Mouse (Mus musculus) midbrain, embryonic 12.5 days (tissue): ENCODE data around the gene Rnf216. TPM values are rescaled to one million over a fixed set of nuclear protein-coding genes. Genes with fewer than 3 reads are reported as not detected.
A peak's percentile ranks its signal among the peaks of the same experiment; 100 is the strongest.

Experiments used
- ATAC-seq: fragments of 200-750 bp; cut with Nextera tagmentation; 2 replicates; pipeline ENCODE4 v1.8.0; 2017; ENCODE audit warnings: low read depth, moderate TSS enrichment, moderate library complexity; ENCODE audit not compliant: low FRiP score
- H3K27ac ChIP-seq: fragments of 300-500 bp; sonication (generic); replicated peaks from 2 replicates; pipeline ENCODE4 v1.5.1; 2016; ENCODE audit warnings: mild to moderate bottlenecking
- H3K27me3 ChIP-seq: fragments of 300-500 bp; sonication (generic); 2 replicates; pipeline ENCODE4 v1.6.1; 2016; ENCODE audit warnings: mild to moderate bottlenecking
- H3K36me3 ChIP-seq: fragments of 300-500 bp; sonication (generic); 2 replicates; pipeline ENCODE4 v1.6.1; 2016
- H3K4me1 ChIP-seq: fragments of 300-500 bp; sonication (generic); 2 replicates; pipeline ENCODE4 v1.6.1; 2016
- H3K4me2 ChIP-seq: fragments of 300-500 bp; sonication (generic); replicated peaks from 2 replicates; pipeline ENCODE4 v1.6.1; 2016; ENCODE audit warnings: mild to moderate bottlenecking, moderate library complexity
- H3K4me3 ChIP-seq: fragments of 300-500 bp; sonication (generic); 2 replicates; pipeline ENCODE4 v1.5.1; 2016; ENCODE audit warnings: mild to moderate bottlenecking
- H3K9ac ChIP-seq: fragments of 300-500 bp; sonication (generic); replicated peaks from 2 replicates; pipeline ENCODE4 v1.6.1; 2016; ENCODE audit warnings: mild to moderate bottlenecking, moderate library complexity
- H3K9me3 ChIP-seq: fragments of 300-500 bp; sonication (generic); 2 replicates; pipeline ENCODE4 v1.6.1; 2016; ENCODE audit warnings: mild to moderate bottlenecking
- WGBS: fragments of 180-500 bp; shearing (Covaris S2); methylation state at CpG from one replicate; pipeline ENCODE4 v1.1.7; 2016; 5-methylcytosine and 5-hydroxymethylcytosine counted together
- polyA plus RNA-seq: library from polyadenylated mRNA; unstranded; fragments of >200 nt; fragmentation: Nextera tagmentation; extraction: Ambion mirVana; gene quantifications from 2 replicates; pipeline ENCODE4 v1.2.1, GENCODE M21; 2016

Gene Rnf216
- polyA plus RNA-seq, 1 experiment from 2014 or later: 51.1 TPM

DNA sequence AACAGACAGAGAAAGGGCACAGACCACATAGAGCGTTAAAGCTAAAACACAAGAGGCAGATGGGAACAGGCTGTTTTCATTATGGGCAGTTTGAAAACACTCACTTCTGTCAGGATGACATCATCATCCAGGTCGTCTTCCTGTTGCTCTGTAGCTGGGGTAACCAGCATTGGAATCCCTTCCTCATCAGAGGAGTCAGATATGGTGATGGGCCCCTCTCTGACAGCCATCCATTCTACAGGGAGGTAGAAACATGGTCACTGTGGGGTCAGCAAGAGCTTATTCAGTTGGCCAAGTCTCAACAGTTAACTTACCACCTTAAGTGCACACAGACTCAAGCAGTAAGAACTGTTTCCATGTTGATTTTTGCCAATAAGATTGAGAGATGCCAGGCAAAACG lies 19.9 kb downstream of the Rnf216 start:
- Histone ChIP-seq H3K4me3 (no peak overlapping the region), H3K9ac (no peak overlapping the region), H3K36me3 (peaks cover 45% of the 10 kb centered on the region), H3K9me3 (no peaks in the 10 kb centered on the region), H3K4me1 (no peaks in the 10 kb centered on the region), H3K27me3 (no peaks in the 10 kb centered on the region), H3K27ac (no peak overlapping the region), H3K4me2 (no peak overlapping the region)
- WGBS: 65% methylated on average over 3 of the region's 3 CpGs
- ATAC-seq: no peak

DNA sequence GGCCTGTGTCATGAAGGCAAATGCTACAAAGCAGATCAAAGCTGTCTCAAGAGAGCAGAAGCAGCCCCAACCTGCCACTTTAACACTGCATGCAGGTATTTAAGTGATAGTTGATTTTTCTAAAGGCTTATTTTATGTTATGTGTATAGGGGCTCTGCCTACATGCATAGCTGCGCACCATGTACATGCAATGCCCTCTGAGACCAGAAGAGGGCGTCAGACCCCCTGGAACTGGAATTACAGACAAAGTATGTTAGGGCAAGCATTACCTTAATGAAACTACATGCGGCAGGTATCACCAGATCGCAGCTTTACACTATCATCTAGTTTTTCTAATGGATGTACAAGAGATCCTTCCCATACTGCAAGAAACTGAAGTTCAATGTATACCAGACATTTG lies 27.9 kb downstream of the Rnf216 start:
- WGBS: 69% methylated on average over 4 of the region's 4 CpGs
- Histone ChIP-seq H3K4me2 (no peak overlapping the region), H3K36me3 (peaks cover 80% of the 10 kb centered on the region)

DNA sequence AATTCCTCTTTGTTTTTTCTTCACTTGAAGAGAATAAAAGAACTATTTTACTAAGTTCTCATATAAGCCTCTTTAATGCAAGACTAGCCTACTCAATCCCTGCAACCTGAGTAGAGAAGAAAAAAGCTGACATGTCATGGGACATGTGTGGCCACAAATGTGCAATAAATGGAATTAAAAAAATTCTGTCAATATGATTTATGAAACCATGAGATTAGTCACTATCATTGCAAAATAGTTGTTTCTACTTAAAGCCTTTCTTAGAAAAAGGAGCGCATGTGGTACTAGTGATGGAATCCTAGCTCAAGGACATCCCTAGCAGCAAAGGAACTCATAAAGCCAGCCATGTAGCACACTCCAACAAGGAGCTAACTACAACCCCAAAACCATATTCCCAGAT lies 33.0 kb downstream of the Rnf216 start:
- Histone ChIP-seq H3K9ac (no peak overlapping the region), H3K27me3 (no peaks in the 10 kb centered on the region), H3K27ac (no peak overlapping the region), H3K4me3 (no peak overlapping the region), H3K4me1 (no peaks in the 10 kb centered on the region), H3K9me3 (no peaks in the 10 kb centered on the region), H3K36me3 (peaks cover 86% of the 10 kb centered on the region), H3K4me2 (no peak overlapping the region)
- ATAC-seq: no peak
- WGBS: 100% methylated on average over 1 of the region's 1 CpGs

More for the DNA sequence above, 27.9 kb downstream of the Rnf216 start:
- Histone ChIP-seq H3K27me3 (no peaks in the 10 kb centered on the region), H3K4me3 (no peak overlapping the region), H3K9me3 (no peaks in the 10 kb centered on the region), H3K27ac (no peak overlapping the region), H3K9ac (no peak overlapping the region), H3K4me1 (no peaks in the 10 kb centered on the region)
- ATAC-seq: no peak

DNA sequence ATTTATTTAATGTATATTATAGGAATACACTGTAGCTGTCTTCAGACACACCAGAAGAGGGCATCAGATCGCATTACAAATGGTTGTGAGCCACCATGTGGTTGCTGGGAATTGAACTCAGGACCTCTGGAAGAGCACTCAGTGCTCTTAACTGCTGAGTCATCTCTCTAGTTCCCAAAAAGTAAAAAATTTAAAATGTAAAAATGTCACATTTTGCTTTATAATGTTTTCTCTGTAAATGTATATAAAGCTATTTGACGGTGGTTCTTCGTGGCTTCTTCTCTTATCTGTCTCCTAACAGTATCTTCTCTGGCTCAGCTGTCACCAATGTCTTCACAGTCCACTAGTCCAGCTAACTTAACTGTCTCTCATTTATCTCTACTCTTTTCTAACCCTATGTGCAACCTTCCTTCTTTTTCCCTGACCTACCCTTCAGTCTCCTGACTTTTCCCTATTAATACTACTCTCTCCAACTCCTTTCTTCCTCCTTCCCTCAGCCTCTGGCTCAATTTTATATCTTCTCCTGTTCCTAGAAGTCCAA lies 36.1 kb downstream of the Rnf216 start:
- Histone ChIP-seq H3K36me3 (peaks cover 79% of the 10 kb centered on the region), H3K9ac (no peak overlapping the region), H3K27ac (no peak overlapping the region), H3K9me3 (no peaks in the 10 kb centered on the region), H3K4me1 (no peaks in the 10 kb centered on the region), H3K27me3 (no peaks in the 10 kb centered on the region), H3K4me2 (no peak overlapping the region), H3K4me3 (no peak overlapping the region)
- ATAC-seq: no peak
- 97% methylated on average over 3 of the region's 3 CpGs for WGBS

DNA sequence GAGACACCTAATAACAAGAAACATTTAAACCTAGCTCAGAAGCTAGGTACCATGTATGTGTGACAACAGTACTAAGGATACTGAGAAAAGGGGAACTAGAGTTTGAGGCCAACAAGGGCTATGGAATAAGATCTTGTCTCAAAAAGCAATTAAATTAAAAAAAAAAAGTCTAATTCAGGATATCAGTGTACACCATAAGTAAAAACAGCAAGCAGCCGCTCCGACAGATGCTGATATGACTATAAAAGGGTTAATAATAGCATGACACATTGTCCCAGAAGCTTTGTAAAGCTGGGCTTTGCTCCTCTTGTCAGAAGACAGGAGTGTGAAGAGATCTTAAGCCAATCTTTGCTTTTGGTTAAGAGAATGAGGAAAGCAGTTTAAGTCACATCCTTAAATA lies 36.8 kb downstream of the Rnf216 start:
- H3K36me3 ChIP-seq: peaks cover 77% of the 10 kb centered on the region
- H3K4me1 ChIP-seq: no peaks in the 10 kb centered on the region

DNA sequence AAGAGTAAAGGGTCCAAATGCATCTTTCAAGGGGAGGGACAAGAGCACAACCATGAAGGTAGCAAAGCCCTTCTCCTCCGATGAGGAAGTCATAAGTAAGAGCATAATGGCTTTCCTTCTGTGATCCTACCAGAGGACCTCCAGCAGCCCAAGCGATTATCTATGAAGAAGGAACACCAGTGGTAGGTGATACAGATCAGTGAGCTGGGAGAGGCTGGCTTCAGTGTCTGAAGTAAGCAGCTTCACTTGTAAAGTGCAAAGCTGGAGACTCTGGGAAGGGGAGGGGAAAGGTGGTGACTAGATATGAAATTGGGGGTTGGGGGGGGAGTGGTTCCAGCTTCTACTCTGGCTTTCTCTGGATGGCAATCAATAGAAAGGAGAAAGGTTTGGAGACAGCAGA lies 43.7 kb downstream of the Rnf216 start:
- Histone ChIP-seq H3K9me3 (no peaks in the 10 kb centered on the region), H3K4me1 (no peaks in the 10 kb centered on the region), H3K9ac (no peak overlapping the region), H3K27me3 (no peaks in the 10 kb centered on the region), H3K4me2 (no peak overlapping the region), H3K36me3 (peaks cover 51% of the 10 kb centered on the region), H3K27ac (no peak overlapping the region), H3K4me3 (no peak overlapping the region)
- WGBS: 93% methylated on average over 2 of the region's 2 CpGs
- no peak for ATAC-seq

More for the DNA sequence above, 36.8 kb downstream of the Rnf216 start:
- no peak overlapping the region for H3K27ac ChIP-seq
- no peak for ATAC-seq
- H3K27me3 ChIP-seq: no peaks in the 10 kb centered on the region
- H3K4me3 ChIP-seq: no peak overlapping the region
- no peak overlapping the region for H3K9ac ChIP-seq
- H3K4me2 ChIP-seq: no peak overlapping the region
- H3K9me3 ChIP-seq: no peaks in the 10 kb centered on the region
- 95% methylated on average over 2 of the region's 2 CpGs for WGBS

DNA sequence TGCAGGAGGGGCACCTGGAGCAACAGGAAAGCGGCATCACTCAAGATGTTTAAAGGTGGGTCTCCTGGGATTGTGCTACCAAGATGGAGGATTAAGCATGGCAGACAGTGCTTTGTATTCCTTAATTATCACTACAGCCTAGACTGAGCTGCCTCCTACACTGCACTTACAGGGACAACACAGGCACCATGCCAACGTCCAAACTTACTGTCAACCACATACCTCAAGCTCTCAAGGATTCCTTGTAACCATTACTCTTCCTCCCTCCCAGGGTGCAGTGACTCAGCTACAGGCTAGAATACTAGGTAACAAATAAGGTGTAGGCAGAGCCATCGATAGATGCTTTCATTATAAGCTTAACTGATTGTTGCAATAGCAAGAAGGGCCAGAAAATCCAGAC lies 44.4 kb downstream of the Rnf216 start:
- Histone ChIP-seq H3K36me3 (peaks cover 52% of the 10 kb centered on the region), H3K9me3 (no peaks in the 10 kb centered on the region), H3K4me3 (no peak overlapping the region), H3K27ac (no peak overlapping the region), H3K27me3 (no peaks in the 10 kb centered on the region), H3K4me2 (no peak overlapping the region), H3K9ac (no peak overlapping the region), H3K4me1 (no peaks in the 10 kb centered on the region)
- 96% methylated on average over 3 of the region's 3 CpGs for WGBS
- ATAC-seq: no peak

DNA sequence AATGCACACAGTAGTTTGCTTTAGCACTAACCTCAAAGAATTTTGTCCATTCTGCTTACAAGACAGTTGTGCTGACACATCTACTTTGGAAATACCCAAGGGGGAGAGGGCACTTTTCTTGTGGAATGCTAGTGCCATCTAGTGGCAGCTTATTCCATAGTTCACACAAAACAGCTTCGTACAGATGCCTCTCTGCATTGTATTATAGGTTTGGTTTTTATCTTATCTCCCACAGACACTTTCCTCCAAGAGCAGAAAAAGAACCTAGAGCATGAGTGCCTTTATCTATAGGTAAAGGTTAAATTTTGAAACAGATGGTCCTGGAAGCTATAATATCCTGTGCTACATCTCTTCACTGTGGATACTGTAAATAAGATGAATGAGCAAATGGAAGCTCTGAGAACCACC lies 46.2 kb downstream of the Rnf216 start:
- no peak overlapping the region for H3K4me3 ChIP-seq
- ATAC-seq: no peak
- peaks cover 55% of the 10 kb centered on the region for H3K36me3 ChIP-seq
- H3K9me3 ChIP-seq: no peaks in the 10 kb centered on the region
- H3K4me1 ChIP-seq: peaks cover under 1% of the 10 kb centered on the region; the same call in 1 of the 2 replicates
- no peak overlapping the region for H3K27ac ChIP-seq
- no peak overlapping the region for H3K9ac ChIP-seq
- 27% methylated on average over 1 of the region's 1 CpGs for WGBS
- no peaks in the 10 kb centered on the region for H3K27me3 ChIP-seq
- no peak overlapping the region for H3K4me2 ChIP-seq

DNA sequence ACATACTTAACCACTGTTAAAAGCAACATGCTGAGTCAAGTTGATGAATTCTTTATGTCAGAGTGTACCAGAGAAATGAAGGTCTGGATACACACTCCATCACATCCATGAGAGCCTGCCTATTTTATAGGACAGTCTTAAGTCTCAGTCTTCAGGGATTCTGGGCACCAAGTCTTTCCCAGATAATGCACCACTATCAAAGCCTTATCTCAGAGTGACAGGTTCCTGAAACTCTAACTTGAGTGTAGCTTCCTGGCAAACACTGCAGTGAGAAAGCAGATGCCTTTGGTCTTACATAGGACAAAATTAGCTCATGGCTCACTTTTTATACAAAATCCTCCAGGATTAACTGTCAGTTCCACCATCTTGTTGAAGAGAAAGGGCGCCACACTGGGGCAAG lies 46.7 kb downstream of the Rnf216 start:
- 91% methylated on average over 1 of the region's 1 CpGs for WGBS
- Histone ChIP-seq H3K4me2 (no peak overlapping the region), H3K27ac (no peak overlapping the region), H3K9ac (no peak overlapping the region), H3K4me1 (peaks cover 5% of the 10 kb centered on the region), H3K9me3 (no peaks in the 10 kb centered on the region), H3K4me3 (no peak overlapping the region), H3K36me3 (peaks cover 55% of the 10 kb centered on the region), H3K27me3 (no peaks in the 10 kb centered on the region)
- no peak for ATAC-seq

DNA sequence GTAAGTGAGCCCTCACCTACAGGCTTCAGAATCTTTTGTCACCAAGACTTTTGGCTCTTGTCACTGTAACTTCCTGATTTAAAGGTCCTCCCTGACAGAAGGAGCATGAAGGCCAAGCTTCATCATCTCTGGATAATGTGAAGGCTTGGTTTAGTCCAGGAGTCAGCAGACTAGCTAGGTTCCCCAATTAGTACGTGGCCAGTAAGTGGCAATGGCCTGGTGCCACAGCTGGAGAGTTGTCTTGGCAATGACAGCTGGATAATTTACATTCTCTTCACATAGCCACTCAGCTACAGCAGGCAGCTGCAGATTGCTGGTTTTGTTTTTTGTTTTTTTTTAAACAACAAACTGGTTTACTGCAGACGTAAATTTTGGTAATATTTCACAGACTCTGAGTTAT lies 47.6 kb downstream of the Rnf216 start:
- Histone ChIP-seq H3K27me3 (no peaks in the 10 kb centered on the region), H3K36me3 (peaks cover 55% of the 10 kb centered on the region), H3K4me2 (no peak overlapping the region), H3K4me1 (peaks cover 6% of the 10 kb centered on the region), H3K9me3 (no peaks in the 10 kb centered on the region), H3K4me3 (no peak overlapping the region), H3K9ac (no peak overlapping the region), H3K27ac (no peak overlapping the region)
- WGBS: 89% methylated on average over 2 of the region's 2 CpGs
- ATAC-seq: no peak

DNA sequence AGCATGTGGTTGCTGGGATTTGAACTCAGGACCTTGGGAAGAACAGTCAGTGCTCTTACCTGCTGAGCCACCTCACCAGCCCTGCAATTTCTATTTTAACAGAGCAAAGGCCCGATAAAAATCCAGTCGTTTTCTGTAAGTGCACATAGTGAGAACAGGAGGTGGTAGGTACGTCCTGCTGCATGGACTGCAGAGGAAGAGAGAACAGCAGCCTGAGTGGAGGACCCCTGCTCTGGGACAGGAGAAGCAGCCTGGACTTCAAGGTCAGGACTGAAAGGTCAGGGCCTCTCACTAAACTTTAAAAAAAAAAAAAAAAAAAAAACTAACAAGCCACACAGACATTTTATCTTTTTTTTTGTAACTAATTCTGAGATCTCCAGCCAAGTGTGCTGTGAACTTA lies 50.5 kb downstream of the Rnf216 start:
- Histone ChIP-seq H3K9ac (no peak overlapping the region), H3K4me2 (no peak overlapping the region), H3K4me3 (no peak overlapping the region), H3K4me1 (peaks cover 9% of the 10 kb centered on the region), H3K27me3 (no peaks in the 10 kb centered on the region; the same call in 1 of the 2 replicates), H3K9me3 (no peaks in the 10 kb centered on the region), H3K27ac (0 out of 2 replicates have a peak overlapping the region, but pooled peaks have one; percentile 20), H3K36me3 (peaks cover 42% of the 10 kb centered on the region)
- no peak for ATAC-seq
- 85% methylated on average over 3 of the region's 3 CpGs for WGBS

DNA sequence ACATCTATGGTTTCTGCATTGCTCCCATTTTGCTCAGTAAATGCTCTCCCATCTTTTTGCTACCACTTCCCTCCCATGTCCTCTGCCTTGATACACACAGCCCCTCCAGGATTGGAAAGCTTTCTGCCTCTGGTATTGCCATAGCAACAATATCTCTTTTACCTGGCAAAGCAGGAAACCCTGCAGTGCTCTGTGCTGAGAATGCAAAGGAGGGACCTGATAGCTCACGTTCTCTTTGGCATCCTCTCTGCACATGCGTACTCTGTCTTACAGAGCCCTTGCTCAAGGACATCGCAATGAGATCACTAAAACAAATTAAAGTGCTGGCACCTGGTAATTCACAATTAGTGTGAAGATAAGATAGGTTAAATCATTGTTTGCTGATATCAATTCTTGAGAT lies 51.3 kb downstream of the Rnf216 start:
- no peak overlapping the region for H3K9ac ChIP-seq
- WGBS: 35% methylated on average over 3 of the region's 3 CpGs
- H3K4me1 ChIP-seq: peaks cover 9% of the 10 kb centered on the region
- H3K4me2 ChIP-seq: 0 out of 2 replicates have a peak overlapping the region, but pooled peaks have one; percentile 5
- no peaks in the 10 kb centered on the region; the same call in 1 of the 2 replicates for H3K27me3 ChIP-seq
- ATAC-seq: no peak
- H3K9me3 ChIP-seq: no peaks in the 10 kb centered on the region
- H3K4me3 ChIP-seq: no peak overlapping the region
- H3K36me3 ChIP-seq: peaks cover 37% of the 10 kb centered on the region
- H3K27ac ChIP-seq: peak overlapping the region; percentile 75
